Mouse (Mus musculus) spleen, embryonic (tissue): ENCODE measurements around the gene Xrcc4.

Source experiments
- CTCF ChIA-PET: fragments of 350-600 bp; sonication (Branson Sonifier 250); formaldehyde crosslinking; loops from one replicate; lab custom pipeline; 2022; lab: Charles Lee

Gene Xrcc4

DNA sequence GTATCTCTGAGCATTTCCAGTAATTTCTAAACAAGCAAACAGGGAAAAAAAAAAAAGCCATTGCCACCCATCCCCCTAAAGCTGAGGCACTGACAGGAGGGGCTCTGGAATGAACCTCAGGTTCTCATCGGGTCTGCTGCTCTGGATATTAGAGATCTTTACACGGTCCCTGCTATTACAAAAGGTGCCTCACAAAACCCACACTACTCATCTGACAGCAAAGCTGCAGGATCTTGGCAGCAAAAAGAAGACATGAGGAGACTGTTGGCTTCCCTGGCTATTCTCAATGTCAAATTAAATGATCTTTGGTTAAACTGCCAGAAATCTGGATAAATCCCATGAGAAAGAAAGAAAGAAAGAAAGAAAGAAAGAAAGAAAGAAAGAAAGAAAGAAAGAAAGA lies 145.1 kb downstream of the Xrcc4 start:
- CTCF ChIA-PET: no interaction called here

DNA sequence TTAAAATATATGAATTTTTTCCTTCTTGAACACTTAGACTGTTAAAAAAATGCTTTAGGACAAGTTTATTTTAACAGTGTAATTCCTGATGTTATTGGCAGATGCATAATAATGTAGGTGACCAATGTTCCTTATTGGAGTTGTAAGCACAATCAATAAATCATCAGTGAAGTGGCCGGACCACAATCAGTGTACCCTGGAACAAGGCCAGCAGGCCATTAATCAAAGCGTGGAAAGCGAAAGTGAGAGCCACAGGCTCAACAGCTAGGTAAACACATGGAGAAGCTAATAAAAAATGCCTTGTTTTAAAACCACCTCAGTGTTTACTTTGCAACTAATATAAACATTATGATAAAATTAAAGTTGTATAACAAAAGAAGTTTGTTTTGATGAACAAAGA lies 159.9 kb downstream of the Xrcc4 start:
- CTCF ChIA-PET: no interaction called here

DNA sequence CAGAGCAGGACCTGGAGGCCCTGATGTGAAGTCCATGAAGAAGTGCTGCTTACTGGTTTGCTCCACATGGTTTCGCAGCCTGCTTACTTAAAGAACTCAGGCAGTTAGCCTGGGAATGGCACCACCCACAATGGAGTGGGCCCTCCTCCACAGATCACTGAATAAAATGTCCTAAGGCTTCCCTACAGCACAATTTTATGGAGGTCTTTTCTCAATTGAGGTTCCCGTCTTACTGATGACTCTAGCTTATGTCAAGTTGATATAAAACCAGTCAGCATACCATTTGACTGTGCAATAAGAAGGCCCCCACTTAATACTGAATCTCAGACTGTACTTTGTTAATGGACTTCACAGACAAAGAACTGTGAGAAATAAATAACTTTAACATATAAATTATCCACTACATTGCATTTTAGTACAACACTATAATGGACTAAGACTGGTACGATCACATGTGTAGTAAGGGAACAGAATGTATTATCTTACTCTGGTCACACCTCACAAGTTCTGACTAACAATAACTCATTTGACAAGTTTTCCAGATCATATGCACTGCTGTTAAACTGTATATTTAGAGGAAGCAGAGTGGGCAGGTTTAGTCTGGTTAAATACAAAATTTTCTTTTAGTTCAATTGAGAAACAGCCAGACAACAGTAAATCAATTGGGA lies 170.5 kb downstream of the Xrcc4 start:
- CTCF ChIA-PET: no interaction called here

DNA sequence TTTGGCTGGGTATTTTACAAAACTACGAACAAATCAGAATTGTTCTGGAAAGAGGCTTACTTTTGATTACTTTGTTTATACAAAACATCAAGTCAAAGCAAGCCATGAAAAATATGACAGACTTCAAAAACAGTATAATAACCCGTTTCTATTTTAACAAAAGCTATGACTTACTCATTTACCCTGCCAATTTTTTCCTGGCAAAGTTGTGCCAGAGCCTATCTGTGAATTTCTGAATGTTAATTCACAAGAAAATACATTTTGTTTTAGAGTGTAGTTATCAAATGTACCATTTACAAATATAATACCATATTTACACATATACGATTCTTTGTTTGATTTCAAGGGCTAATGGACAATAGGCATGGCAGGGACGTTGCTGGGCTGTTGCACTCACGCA lies 175.1 kb downstream of the Xrcc4 start:
- CTCF ChIA-PET: no interaction called here

DNA sequence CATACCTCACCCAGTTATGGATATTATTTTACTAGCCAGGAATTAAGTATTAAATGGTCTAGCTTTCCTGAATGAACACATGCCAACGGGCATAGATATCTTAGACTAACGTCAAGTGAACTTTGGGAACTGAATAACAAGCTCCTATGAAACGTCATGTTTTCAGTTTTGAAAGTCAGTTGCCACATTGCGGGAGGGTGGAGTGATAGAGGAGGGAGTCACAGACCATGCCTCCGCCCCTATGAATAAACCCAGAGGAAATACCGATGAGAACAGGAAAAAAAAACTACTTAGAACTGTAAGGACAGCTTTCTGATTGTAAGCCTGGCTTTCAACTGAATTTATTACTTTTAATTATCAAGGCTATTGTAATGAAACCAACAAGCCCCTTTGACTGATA lies 175.5 kb downstream of the Xrcc4 start:
- CTCF ChIA-PET: no interaction called here

DNA sequence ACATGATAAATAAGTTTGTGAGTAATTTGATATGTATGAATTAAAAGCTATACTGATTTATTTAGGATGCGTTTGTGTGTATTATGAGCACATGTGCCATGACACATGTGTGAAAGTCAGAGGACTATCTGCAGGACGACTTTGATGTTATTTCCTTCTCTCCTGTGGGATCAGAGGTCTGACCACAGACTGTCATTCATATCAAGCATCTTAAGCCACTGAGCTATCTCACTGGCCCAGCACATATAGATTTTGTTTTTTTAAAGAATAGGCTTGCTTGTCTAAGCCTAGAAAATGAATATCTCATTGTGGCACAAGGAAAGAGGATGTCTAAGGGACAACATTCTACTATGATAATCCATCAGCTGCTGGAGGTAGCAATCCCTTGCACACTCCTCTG lies 183.3 kb downstream of the Xrcc4 start:
- CTCF ChIA-PET: no interaction called here

DNA sequence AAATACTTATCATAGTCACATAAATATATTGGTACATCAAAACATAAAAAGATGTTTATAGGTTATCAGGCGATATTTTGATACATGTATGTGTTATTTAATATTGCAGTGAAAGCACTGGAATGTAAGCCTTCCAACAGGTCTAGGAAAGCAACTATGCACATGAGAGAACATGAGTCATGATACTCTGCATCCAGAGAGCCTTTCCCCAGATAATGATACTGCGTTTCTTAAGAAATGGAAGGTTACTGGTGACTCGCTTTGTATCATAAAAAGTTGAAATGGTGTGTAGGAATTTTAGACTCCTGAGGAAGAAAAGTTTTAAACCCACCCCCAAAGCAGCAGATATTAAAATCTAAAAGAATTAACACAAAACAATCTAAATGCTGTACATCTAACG lies 190.3 kb downstream of the Xrcc4 start:
- CTCF ChIA-PET: no interaction called here

DNA sequence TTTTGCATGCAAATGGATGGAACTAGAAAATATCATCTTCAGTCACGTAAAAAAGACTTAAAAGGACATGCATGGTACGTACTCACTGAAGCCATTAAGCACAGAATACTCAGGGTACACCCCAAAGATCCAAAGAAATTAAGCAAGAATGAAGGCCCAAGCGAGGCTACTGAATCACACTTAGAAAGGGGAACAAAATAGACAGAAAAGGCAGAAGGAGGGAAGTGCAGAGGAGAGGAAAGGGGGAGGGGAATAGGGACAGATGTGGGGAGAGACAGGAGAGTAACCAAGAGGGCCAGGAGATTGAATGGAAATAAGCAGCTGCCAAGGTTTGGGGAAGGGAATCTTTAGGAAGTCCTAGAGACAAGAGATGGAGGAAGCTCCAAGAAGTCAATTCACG lies 197.3 kb downstream of the Xrcc4 start:
- CTCF ChIA-PET: no interaction called here

DNA sequence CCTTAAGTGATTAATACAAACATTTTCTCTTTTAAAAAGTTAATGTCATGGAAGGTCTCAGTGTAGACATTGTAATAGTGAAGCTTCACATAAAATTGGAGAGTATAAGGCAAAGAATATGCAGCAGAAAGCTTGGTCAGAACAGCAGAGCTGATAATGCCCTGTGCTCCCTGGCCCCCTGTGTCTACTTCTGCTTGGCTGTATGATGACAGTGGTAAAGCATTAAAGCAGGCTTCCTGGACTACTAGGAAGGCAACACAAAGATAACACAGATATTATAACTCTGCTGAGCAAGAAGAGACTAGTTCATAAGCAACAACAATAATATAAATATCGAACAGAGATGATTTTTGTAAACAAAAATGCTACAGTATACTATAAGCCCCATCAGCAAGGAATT lies 199.2 kb downstream of the Xrcc4 start:
- CTCF ChIA-PET: no interaction called here

DNA sequence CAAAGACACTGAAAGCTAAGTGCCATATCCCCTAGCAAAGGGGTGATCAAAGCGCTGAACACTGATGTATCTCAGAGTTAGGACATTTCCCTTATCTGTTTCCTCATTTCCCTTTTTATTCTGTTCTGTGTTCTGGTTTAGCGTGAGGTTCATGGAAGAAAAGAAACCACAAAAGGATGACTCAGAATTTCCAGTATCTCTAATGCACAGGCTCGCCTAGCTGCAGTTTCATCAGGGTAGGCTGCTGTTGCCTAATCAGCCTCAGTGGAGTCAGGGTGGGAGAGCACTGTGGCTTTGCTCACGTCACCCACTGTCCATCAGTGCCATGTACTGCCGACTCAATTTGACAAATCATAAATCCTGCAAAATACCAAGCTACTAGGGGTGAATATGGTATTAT lies 200.3 kb downstream of the Xrcc4 start:
- CTCF ChIA-PET: no interaction called here

DNA sequence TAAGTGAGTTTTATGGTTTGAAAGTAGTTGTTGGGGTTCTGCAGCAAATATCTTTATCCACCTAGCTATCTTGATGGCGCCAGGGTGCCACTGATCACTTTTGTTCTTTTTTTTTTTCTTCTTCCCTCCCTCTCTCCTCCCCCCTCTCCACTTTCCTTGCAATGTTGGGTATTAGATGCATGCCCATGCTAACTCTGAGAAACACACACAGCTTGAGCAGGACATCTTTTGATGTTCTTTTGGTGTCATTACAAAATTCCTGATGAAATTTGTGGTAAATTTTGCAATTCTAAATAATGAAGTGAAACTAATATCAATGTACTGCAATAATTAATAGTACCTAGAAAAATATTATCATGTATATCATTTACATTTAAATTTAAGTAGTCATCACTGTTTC lies 205.9 kb downstream of the Xrcc4 start:
- CTCF ChIA-PET: no interaction called here

DNA sequence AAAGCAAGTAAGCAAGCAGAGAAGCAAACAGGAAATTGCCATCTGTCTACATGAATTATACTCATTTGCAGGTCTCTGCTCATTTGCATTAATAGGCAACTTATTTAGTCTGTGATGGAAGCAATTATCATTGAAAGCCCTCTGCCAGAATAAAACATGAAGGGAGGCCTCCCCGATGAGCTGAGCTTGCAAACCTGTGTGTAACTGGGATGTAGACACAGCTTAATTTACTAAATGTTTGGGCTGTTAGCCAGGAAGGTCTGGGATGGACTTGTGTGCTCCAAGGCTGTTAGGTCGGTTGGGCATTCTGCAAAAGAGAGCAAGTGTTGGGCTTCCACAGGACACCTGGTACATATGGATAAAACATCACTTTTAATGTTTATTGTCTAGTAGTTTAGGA lies 208.1 kb downstream of the Xrcc4 start:
- CTCF ChIA-PET: no interaction called here

DNA sequence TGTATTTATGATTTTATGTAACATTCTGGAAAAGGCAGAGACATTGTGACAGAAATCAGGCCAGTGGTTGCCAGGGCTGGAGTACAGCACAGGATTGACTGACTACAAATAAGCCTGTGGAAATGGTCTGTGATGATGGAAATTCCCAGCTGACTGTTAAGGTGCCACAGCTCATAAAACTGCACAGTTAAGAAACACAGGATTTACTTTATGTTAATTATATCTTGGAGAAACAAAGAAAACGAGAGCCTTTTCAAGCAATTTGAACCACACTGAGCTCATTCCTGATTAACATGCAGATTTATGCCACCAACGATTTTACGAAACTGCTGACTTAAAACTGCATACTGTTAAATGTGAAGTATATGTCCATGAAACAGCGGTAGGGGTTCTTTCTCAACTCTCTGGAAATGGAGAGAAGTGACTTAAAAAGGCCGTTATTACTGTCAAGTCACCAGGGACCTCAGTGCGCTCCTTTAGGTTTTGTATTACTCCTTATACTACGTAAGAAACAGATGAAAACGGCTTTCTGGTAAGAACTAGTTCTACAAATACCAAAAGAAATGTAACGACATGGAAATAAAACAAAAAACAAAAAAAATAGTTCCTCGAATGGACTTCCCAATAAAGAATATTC lies 210.5 kb downstream of the Xrcc4 start:
- CTCF ChIA-PET: no interaction called here

DNA sequence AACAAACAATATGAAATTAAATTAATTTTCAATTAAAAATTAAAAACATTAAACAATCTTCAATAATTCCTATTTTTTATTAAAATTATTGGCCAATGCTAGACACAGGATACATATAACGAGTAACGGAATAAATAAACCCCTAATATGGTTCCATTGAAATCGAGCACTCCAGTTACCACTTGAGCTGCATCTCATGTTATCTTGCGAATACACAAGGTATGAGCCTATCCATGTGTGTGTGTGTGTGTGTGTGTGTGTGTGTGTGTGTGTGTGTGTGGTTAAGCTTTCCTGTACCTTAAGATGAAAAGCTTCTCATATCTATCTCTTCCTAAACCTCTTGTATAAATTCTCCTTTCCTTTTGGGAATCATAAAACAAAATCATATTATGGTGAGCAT lies 213.9 kb downstream of the Xrcc4 start:
- CTCF ChIA-PET: no interaction called here

DNA sequence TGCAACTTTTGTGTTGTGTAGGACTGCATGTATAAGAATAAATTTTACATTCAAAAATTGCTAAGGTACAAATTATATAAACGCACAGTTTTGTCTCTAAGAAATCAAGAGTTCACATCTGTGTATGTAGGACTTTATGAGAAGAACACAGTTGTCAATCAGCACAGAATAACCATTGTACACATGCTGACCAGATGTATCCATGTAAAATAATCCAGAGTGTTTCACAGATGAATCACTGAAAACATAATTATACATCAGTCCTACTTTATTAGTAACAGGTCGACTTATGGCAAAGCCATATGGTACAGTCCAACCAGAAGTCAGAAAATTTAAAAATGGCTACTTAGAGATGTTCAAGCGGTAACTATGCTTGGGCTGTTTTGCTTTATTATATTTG lies 216.7 kb downstream of the Xrcc4 start:
- CTCF ChIA-PET: no interaction called here

DNA sequence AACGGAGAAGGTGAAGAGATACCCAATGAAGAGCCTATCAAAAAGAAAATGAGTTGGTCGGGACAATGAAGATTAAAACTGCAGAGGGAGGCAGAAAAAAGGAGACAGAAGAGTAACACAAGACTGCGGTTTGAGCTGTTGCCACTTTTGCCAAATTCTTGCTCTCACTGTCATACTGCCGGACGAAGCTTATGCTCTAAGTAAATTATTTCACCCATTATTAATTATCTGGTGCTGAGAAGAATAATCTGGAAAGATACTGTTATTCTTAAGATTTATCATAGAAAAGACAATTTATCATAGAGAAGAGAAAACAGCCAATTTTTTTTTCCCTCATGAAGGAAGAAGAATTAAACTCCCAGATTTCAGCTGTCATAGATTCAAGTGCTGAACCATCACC lies 235.3 kb downstream of the Xrcc4 start:
- CTCF ChIA-PET: no interaction called here

DNA sequence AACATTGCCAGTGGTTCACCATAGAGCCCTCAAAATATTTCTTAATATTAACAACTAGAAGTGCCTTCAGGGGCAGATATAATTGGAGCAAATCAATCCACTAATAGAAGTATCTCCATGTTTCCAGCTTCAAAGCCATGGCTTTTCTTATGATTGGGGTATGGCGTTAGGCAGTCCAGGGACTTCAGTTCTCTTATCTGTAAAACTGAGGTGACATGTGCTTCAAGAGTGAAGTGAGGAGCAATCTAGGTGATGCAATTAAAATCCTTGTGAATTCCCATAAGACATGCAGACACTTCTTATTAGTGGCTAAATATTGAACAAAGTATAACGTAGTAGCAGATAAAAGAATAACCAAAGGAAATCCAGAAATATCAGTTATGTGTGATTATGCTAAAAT lies 238.7 kb downstream of the Xrcc4 start:
- CTCF ChIA-PET: no interaction called here

DNA sequence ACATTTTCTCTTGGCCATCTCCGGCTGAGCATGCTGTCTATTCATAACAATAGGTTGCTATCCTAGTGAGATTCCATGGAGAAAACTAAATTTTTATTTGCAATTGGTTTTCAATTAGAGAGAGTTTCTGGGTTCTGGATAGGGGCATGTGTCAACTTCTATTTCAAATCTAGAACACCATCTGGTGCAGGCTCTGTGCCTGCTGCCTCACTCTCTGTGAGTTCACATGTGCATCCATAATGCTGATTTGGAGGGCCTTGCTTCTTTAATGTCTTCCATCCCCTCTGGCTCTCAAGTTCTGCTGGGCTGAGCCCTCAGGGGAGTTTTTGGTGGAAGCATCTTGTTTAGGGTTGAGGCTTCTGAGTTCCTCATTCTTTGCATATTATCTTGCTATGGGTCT lies 239.5 kb downstream of the Xrcc4 start:
- CTCF ChIA-PET: no interaction called here

DNA sequence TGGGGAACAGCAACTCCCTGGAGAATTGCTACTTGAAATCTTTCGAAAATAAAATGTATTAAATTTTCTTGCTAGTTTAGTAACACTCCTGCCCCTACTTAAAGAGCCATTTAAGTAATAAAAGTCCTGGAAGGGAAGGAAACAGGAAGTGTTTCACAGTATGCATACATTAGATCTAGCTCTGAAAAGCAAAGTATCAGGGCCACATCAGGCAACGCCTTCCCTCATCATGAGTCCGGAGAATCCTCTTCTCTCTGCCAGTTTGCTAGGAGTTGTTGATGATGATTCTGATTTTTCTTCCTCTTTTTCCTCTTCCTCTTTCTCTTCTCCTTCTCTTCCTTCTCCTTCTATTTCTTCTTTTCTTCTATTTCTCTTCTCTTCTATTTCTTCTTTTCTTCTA lies 250.8 kb downstream of the Xrcc4 start:
- CTCF ChIA-PET: no interaction called here

DNA sequence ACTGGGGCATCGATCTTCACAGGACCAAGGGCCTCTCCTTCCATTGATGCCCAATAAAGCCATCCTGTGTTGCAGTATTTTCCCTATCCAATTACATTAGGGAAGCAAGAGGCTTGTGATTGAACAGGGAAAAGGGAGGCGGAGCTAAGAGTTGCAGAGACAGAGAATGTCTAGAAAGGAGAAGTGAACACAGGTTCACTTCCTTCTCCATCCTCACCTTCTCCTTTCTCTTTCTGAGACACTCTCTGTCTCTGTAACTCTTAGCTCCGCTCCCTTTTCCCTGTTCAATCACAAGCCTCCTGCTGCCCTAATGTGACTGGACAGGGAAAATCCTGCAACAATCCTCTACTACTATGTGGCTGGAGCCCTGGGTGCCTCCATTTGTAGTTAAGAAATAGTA lies 254.9 kb downstream of the Xrcc4 start:
- CTCF ChIA-PET: no interaction called here

DNA sequence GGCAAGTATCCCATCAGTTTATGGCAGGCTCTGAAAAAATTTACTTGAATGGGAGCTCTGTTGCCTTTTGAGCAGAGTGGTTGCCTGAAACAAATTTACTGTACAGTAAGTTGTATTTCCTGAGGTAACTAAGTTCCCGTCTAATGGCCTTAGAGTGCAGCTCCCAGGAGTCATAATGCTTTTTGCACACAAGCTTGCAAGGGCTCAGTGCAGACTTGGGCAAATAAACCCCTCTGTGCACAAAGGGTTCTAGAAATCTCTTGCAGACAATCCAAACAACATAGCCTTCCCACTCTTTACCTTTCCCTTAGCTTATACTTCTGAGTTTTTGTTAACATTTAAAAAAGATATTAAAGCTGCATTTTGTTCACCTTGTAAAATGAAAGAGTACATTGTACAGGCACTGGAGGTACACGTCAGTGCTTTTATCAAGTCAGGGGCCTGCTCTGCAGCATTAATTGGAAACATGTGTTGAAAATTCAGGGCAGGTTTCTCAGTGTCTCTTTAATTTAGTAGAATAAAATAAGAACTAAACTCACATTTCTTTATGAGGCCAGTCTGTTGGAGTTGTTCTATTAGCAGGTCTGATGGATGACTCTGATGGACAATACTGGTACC lies 256.2 kb downstream of the Xrcc4 start:
- CTCF ChIA-PET: no interaction called here

DNA sequence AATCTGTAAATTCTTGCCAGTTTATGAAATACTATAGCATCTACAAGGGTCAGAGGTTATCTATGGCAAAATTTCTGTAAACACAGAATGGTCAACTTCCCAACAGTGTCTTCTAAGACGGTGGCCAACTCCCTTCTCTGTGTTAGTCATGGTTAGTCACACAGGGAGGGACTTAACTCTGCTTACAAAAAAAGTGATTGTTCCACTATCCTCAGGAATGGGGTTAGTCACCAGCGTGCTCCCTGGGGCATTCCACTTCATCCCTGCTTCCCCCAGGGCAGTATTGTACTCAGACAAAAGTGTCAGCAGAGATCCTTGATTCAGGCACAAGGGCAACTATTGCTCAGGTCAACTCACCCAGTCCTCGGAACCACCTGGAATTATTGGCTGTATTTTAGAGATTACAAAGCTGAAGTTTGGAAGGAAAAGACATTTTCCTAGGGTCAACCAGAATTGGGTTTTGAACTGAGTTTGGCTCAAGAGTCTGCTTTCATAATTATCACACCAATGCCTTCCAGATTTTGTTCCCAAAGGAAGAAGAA lies 260.9 kb downstream of the Xrcc4 start:
- CTCF ChIA-PET: no interaction called here

DNA sequence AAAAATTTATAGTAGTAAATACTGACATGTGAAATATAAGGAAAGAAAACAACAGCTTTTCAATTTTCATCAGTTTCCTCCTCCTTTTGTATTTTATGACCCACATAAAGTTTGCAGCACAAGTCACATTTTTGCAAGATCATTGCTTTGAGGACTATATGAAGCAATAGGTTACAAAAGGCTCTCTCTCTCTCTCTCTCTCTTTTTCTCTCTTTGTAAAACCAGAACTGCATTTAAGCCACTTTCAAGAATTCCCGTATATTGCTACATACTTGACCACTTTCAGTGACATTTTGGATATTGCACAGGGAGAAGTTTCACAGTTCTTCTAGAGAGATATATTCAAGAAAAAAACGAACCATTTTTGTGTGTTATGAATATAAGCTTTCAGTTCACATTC lies 261.6 kb downstream of the Xrcc4 start:
- CTCF ChIA-PET: no interaction called here
